Mouse (Mus musculus) ovary, postnatal 14 days (tissue): ENCODE results near the gene Lmf1.
A peak's percentile ranks its signal among the peaks of the same experiment; 100 is the strongest.

Experiments
- DNase-seq: peaks from one replicate; pipeline ENCODE4 v3.0.0; 2022; ENCODE audit warnings: low spot score

Gene Lmf1

GRCm38 (mm10) chr17:25568206-25568605 is 10.7 kb upstream of the Lmf1 start:
- no peak for DNase-seq

- no peak for DNase-seq
Observed at GRCm38 (mm10) chr17:25568880-25569279, 10.0 kb upstream of the Lmf1 start.

- no peak for DNase-seq
Observed at GRCm38 (mm10) chr17:25569833-25570647, 8.8 kb upstream of the Lmf1 start.

GRCm38 (mm10) chr17:25570648-25571452 is 8.0 kb upstream of the Lmf1 start, which contains the start of gene Sox8:
TSS of gene Sox8 (minus strand) at chr17:25570686.
- DNase-seq, result peak; percentile 67

GRCm38 (mm10) chr17:25571453-25571820 is 7.4 kb upstream of the Lmf1 start:
- DNase-seq, result no peak

- no peak for DNase-seq
Observed at GRCm38 (mm10) chr17:25575208-25575971, 3.5 kb upstream of the Lmf1 start.

GRCm38 (mm10) chr17:25576034-25576433 is 2.9 kb upstream of the Lmf1 start:
- no peak for DNase-seq

- no peak for DNase-seq
Observed at GRCm38 (mm10) chr17:25577263-25577662, 1.6 kb upstream of the Lmf1 start.

GRCm38 (mm10) chr17:25577702-25578101 is 1.2 kb upstream of the Lmf1 start:
- DNase-seq, result no peak

- no peak for DNase-seq
Observed at GRCm38 (mm10) chr17:25579332-25580047, 605 bp downstream of the Lmf1 start.

- no peak for DNase-seq
Observed at GRCm38 (mm10) chr17:25582076-25582475, 3.2 kb downstream of the Lmf1 start.

- DNase-seq, result no peak
Observed at GRCm38 (mm10) chr17:25583099-25583498, 4.2 kb downstream of the Lmf1 start.

- DNase-seq, result no peak
Observed at GRCm38 (mm10) chr17:25583858-25584257, 5.0 kb downstream of the Lmf1 start.

GRCm38 (mm10) chr17:25584646-25585045 is 5.8 kb downstream of the Lmf1 start:
- no peak for DNase-seq

GRCm38 (mm10) chr17:25590068-25590467 is 11.2 kb downstream of the Lmf1 start:
- DNase-seq, result no peak

- DNase-seq, result no peak
Observed at GRCm38 (mm10) chr17:25590985-25591384, 12.1 kb downstream of the Lmf1 start.

GRCm38 (mm10) chr17:25592336-25592735 is 13.5 kb downstream of the Lmf1 start:
- DNase-seq, result no peak

- DNase-seq, result no peak
Observed at GRCm38 (mm10) chr17:25593411-25594261, 14.8 kb downstream of the Lmf1 start.

GRCm38 (mm10) chr17:25595495-25595894 is 16.6 kb downstream of the Lmf1 start:
- no peak for DNase-seq

GRCm38 (mm10) chr17:25597537-25597936 is 18.7 kb downstream of the Lmf1 start:
- DNase-seq, result no peak

GRCm38 (mm10) chr17:25602366-25602765 is 23.5 kb downstream of the Lmf1 start:
- no peak for DNase-seq
